Mouse (Mus musculus) kidney, embryonic 16.5 days (tissue): ENCODE measurements around the gene Cdc45. TPM values are rescaled to one million over a fixed set of nuclear protein-coding genes. Genes with fewer than 3 reads are reported as not detected.

Experiments
- ATAC-seq: fragments of 200-750 bp; cut with Nextera tagmentation; 2 replicates; pipeline ENCODE4 v1.8.0; 2017; ENCODE audit warnings: moderate TSS enrichment; ENCODE audit not compliant: low FRiP score, low TSS enrichment
- H3K27ac ChIP-seq: fragments of 300-500 bp; sonication (generic); 2 replicates; pipeline ENCODE4 v1.5.1; 2014; ENCODE audit warnings: low read length
- H3K27me3 ChIP-seq: fragments of 300-500 bp; sonication (generic); 2 replicates; pipeline ENCODE4 v1.6.1; 2014; ENCODE audit warnings: low read length, control low read depth, mixed read lengths; ENCODE audit not compliant: insufficient read depth
- H3K36me3 ChIP-seq: fragments of 300-500 bp; sonication (generic); 2 replicates; pipeline ENCODE4 v1.6.1; 2014; ENCODE audit warnings: low read length, control low read depth, mixed read lengths; ENCODE audit not compliant: insufficient read depth
- H3K4me1 ChIP-seq: fragments of 300-500 bp; sonication (generic); 2 replicates; pipeline ENCODE4 v1.6.1; 2014; ENCODE audit warnings: low read length, control low read depth, mixed read lengths; ENCODE audit not compliant: insufficient read depth
- H3K4me2 ChIP-seq: fragments of 300-500 bp; sonication (generic); replicated peaks from 2 replicates; pipeline ENCODE4 v1.6.1; 2014; ENCODE audit warnings: low read depth, low read length
- H3K4me3 ChIP-seq: fragments of 300-500 bp; sonication (generic); 2 replicates; pipeline ENCODE4 v1.5.1; 2014; ENCODE audit warnings: mild to moderate bottlenecking, low read length
- H3K9ac ChIP-seq: fragments of 300-500 bp; sonication (generic); replicated peaks from 2 replicates; pipeline ENCODE4 v1.6.1; 2014; ENCODE audit warnings: low read length
- H3K9me3 ChIP-seq: fragments of 300-500 bp; sonication (generic); 2 replicates; pipeline ENCODE4 v1.6.1; 2016; ENCODE audit warnings: low read length, control low read depth
- WGBS: fragments of 180-500 bp; shearing (Covaris S2); extraction: QIAGEN DNeasy Blood & Tissue Kit; methylation state at CpG from one replicate; pipeline ENCODE4 v1.1.7; 2014; 5-methylcytosine and 5-hydroxymethylcytosine counted together
- polyA plus RNA-seq: library from polyadenylated mRNA; unstranded; fragments of >200 nt; fragmentation: Nextera tagmentation; extraction: Ambion mirVana; gene quantifications from 2 replicates; pipeline ENCODE4 v1.2.1, GENCODE M21; 2015

The Cdc45 gene
- polyA plus RNA-seq, 1 experiment from 2014 or later, result 53.1 TPM

DNA sequence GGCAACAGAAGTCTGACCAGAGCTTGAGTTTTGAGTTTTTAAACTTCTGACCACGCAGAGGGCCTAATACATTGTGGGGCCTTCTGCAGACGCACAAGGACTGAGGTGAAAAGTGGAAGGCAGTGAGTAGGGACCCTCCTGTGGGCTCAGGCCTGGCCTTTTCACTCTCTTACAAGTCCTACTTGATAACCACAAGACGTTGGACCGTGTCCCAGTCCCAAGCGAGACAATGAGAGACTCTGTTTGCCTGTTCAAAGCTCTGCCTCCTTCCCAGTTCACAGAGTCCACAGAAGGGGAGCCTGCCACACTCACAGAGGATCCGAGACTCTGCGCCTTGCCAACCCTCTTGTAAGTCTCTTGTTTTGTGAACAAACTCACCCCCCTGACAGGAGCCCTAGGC, 15.1 kb downstream of the Cdc45 start:
- no peaks in the 10 kb centered on the region for H3K4me1 ChIP-seq
- H3K36me3 ChIP-seq, result peaks cover 69% of the 10 kb centered on the region
- no peak for ATAC-seq
- H3K27me3 ChIP-seq, result no peaks in the 10 kb centered on the region
- H3K9me3 ChIP-seq, result no peaks in the 10 kb centered on the region
- no peak overlapping the region for H3K4me3 ChIP-seq
- H3K9ac ChIP-seq, result no peak overlapping the region
- no peak overlapping the region for H3K4me2 ChIP-seq
- 91% methylated on average over 7 of the region's 7 CpGs for WGBS
- no peak overlapping the region for H3K27ac ChIP-seq

DNA sequence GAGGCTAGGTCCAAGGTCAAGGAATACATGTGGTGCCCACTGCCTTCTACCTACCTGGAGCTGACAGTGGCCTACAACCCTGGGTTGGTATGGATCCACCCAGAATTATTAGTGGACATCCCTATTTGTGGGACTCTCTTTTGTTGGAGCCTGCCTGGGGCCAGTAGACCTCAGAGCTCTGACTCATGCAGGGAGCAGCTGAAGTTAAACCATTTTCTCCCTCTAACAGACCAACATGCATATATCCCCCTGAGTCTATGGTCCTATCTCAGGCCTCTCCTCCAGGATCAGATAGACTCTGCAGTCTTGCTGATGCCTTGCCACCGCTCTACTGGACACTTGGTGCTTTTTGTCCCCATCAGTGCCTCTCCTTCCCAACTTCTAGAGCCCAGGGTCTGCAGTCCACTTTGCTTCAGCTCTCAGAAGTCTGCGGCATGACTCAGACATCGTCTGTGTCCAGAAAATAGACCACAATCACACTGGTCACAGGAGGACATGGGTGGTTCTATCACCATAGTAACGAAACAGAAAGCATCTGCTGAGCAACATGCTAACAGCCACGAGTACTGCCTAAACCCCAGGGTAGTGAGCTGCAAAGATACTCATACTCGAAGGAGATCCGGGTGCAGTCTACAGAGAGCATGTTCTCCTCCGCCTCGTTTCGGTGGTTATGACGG, 16.4 kb downstream of the Cdc45 start:
- no peak for ATAC-seq
- Histone ChIP-seq H3K27ac (no peak overlapping the region), H3K4me3 (no peak overlapping the region), H3K27me3 (no peaks in the 10 kb centered on the region), H3K36me3 (peaks cover 67% of the 10 kb centered on the region), H3K9me3 (no peaks in the 10 kb centered on the region), H3K4me1 (no peaks in the 10 kb centered on the region), H3K9ac (no peak overlapping the region), H3K4me2 (no peak overlapping the region)
- WGBS, result 92% methylated on average over 11 of the region's 11 CpGs

DNA sequence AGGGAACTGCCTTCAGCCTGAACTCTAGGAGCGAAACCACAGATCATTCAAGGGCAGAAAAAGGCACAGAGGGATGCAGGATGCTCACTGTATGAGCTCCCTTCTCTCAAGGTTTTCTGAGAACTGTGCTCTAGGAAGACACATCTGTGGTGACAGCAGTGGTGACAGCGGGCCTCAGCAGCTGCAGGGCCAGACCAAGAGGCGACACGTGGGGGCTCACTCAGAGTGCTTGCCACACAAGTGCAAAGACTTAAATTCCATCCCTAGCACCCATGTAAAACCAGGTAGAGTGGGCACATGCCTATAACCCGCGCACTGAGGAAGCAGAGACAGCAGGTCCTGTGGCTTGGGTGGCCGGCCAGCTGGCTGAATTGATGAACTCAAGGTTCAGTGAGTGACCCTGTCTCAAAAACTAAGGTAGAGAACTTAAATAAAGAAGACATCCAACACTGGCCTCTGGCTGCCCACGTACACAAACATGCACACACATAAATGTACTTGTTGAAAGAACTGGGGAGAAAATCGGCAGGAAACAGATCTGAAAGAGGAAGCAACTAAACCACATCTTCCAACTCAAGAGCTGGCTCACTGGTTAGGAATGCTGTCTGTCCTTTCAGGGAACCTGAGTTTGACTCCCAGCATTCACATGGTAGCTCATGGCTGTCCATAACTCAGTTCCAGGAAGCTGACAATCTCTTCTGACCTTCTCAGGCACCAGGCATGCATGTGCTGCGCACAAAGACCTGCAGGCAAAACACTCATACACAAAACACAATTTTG, 23.0 kb downstream of the Cdc45 start:
- H3K36me3 ChIP-seq, result peaks cover 57% of the 10 kb centered on the region

DNA sequence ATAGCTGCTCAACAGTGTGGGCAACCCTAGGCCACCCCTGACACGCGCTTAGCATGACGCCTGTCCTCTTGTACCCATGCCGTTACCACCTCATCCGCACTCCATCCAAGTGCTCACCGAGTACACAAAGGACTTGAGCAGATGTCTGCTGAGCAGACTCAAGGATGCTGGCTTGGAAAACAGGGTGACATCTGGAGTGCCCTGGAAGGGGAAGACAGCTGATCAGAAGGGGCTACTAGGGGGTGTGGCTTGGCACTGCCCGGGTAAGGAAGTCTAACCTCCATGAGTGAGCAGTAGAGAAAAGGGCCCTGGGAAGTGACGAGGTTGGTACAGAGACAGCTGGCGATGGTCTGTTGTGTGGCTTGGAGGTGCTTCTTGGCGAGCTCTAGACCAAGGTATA, 25.1 kb downstream of the Cdc45 start:
- Histone ChIP-seq H3K9me3 (no peaks in the 10 kb centered on the region), H3K4me3 (no peak overlapping the region), H3K27ac (no peak overlapping the region), H3K27me3 (no peaks in the 10 kb centered on the region), H3K4me2 (no peak overlapping the region), H3K9ac (no peak overlapping the region), H3K36me3 (peaks cover 64% of the 10 kb centered on the region), H3K4me1 (peaks cover 5% of the 10 kb centered on the region; the same call in 1 of the 2 replicates)
- WGBS, result 94% methylated on average over 10 of the region's 10 CpGs
- no peak for ATAC-seq

More for the DNA sequence above, 23.0 kb downstream of the Cdc45 start:
- ATAC-seq, result no peak
- Histone ChIP-seq H3K9me3 (no peaks in the 10 kb centered on the region), H3K27ac (0 out of 2 replicates have a peak overlapping the region, but pooled peaks have one; percentile 10), H3K27me3 (no peaks in the 10 kb centered on the region), H3K4me3 (no peak overlapping the region), H3K4me2 (no peak overlapping the region), H3K9ac (no peak overlapping the region), H3K4me1 (no peaks in the 10 kb centered on the region)
- WGBS, result 78% methylated on average over 10 of the region's 10 CpGs

DNA sequence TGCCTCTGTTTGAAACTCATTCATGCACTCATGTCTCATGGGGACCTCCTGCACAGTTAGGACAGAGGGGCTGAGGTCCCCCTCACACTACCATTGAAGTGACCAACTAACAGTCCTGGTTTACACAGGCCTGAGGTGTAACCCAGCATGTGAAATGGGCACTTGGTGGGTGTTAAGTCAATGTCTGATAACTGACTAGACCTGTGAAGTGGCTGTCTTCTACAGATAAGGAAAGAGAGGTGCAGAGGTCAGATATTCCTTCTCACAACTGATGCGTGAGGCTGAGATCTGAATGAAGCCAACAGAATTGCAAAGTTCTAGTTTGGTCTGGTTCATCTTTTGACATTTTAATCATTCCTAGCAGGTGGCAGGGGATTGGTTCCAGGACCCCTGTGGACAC, 26.3 kb downstream of the Cdc45 start:
- 93% methylated on average over 1 of the region's 1 CpGs for WGBS
- no peaks in the 10 kb centered on the region for H3K9me3 ChIP-seq
- no peak for ATAC-seq
- H3K4me2 ChIP-seq, result no peak overlapping the region
- H3K4me3 ChIP-seq, result no peak overlapping the region
- no peak overlapping the region for H3K9ac ChIP-seq
- peaks cover 7% of the 10 kb centered on the region; the same call in 1 of the 2 replicates for H3K4me1 ChIP-seq
- peaks cover 57% of the 10 kb centered on the region for H3K36me3 ChIP-seq
- H3K27ac ChIP-seq, result no peak overlapping the region
- H3K27me3 ChIP-seq, result no peaks in the 10 kb centered on the region

DNA sequence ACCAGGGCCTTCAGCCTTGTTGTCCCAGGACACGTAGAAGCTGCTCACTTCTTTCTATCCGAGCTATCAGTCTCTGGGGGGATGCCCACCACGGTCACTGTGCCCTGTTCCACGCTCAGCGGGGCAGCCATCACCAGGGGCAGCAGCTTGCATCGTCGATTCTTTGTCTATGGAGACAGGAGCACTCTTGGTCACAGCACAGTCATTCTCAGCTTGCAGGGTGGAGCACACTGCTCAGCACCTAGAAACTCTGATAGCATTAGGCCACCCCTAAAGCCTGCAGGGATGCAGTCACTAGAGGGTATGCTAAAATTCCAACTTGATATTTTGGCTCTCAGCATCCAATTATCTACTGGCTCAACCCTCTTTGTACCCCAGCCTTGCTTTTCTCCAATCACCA, 26.8 kb downstream of the Cdc45 start:
- WGBS, result 91% methylated on average over 7 of the region's 7 CpGs
- no peak for ATAC-seq
- no peaks in the 10 kb centered on the region for H3K9me3 ChIP-seq

DNA sequence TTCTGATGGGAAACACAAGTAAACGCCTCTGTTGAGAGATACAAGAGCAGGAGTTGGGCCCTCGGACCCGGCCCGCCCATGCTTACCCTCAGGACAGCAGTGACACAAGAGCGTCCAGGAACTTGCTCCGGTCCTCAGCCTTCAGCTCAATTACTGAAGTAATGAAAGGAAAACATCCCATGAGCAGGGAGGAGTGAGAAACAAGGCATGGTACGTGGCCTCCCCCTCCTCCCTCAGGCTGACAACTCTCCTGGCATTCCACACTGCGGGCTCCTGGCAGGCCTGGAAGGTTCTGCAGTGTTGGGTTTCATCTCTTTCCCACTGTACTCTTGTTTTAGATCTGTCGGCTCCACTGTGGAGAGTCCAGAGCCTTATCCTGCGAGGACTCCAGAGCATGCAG, 30.0 kb downstream of the Cdc45 start:
- Histone ChIP-seq H3K9ac (no peak overlapping the region), H3K36me3 (peaks cover 35% of the 10 kb centered on the region), H3K4me3 (no peak overlapping the region), H3K4me1 (peaks cover 16% of the 10 kb centered on the region), H3K27ac (peak overlapping the region; percentile 64), H3K9me3 (no peaks in the 10 kb centered on the region), H3K27me3 (peaks cover 24% of the 10 kb centered on the region), H3K4me2 (no peak overlapping the region)
- peak; percentile 75 for ATAC-seq
- WGBS, result 45% methylated on average over 10 of the region's 10 CpGs

More for the DNA sequence above, 26.8 kb downstream of the Cdc45 start:
- H3K27ac ChIP-seq, result no peak overlapping the region
- peaks cover 55% of the 10 kb centered on the region for H3K36me3 ChIP-seq
- H3K4me3 ChIP-seq, result no peak overlapping the region
- no peaks in the 10 kb centered on the region for H3K27me3 ChIP-seq
- no peak overlapping the region for H3K9ac ChIP-seq
- peaks cover 7% of the 10 kb centered on the region; the same call in 1 of the 2 replicates for H3K4me1 ChIP-seq
- no peak overlapping the region for H3K4me2 ChIP-seq

DNA sequence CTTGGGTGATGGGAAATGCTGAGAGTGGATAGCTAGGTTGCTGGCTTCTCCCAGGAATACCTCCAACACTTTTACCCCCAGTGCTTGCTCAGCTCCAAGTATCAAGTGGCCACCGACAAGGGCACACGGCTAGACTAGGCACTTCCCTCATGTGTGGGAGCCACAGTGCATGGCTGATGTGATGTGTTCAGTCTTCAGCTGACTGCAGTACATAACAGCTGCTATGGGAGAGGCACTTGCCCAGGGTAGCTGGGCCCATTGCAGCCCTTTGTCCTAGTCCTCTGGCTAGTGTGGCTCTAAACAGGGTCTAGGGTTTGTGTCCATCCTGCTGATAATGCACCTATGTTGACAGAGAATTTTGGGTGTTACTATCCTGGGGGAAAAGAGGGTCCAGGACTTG, 33.3 kb downstream of the Cdc45 start:
- Histone ChIP-seq H3K4me1 (peaks cover 16% of the 10 kb centered on the region), H3K9me3 (no peaks in the 10 kb centered on the region), H3K27ac (peak overlapping the region; percentile 58), H3K4me2 (peak overlapping the region; percentile 72), H3K36me3 (peaks cover 16% of the 10 kb centered on the region), H3K27me3 (peaks cover 35% of the 10 kb centered on the region), H3K9ac (peak overlapping the region; percentile 73), H3K4me3 (peak overlapping the region; percentile 58)
- WGBS, result 27% methylated on average over 2 of the region's 2 CpGs
- no peak for ATAC-seq

DNA sequence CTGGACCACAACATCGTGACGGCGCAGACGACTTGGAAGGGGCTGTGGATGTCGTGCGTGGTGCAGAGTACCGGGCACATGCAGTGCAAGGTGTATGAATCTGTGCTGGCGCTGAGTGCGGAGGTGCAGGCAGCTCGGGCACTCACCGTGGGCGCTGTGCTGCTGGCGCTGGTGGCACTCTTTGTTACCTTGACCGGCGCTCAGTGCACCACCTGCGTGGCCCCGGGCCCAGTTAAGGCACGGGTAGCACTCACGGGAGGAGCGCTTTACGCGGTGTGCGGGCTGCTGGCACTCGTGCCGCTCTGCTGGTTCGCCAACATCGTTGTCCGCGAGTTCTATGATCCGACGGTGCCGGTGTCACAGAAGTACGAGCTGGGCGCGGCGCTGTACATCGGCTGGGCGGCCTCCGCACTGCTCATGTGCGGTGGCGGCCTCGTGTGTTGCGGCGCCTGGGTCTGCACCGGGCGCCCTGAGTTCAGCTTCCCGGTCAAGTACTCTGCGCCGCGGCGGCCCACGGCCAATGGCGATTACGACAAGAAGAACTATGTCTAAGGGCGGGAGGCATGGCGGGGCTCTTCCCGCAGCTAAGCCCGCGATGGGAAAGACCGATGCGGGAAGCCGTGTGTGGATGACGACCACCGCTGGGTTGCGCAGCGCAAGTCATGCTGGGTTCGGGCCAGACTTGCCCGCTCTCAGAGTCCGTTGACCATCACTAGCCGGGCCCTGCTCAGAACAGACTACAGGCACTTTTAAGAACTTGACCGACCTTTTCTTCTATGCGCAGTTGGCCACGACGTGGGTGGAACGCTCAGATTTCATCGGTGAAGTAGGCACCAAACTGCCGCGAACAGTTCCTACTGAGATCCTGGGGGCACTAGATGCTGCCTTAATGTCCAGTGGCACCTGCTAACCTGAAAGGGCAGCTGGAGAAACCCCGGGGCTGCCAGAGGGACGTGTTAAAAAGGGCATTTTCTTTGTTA, 34.4 kb downstream of the Cdc45 start:
- WGBS, result 2% methylated on average over 80 of the region's 80 CpGs
- peaks cover 10% of the 10 kb centered on the region; the same call in 1 of the 2 replicates for H3K36me3 ChIP-seq
- H3K9ac ChIP-seq, result peak overlapping the region; percentile 73
- H3K4me3 ChIP-seq, result peak overlapping the region; percentile 58
- ATAC-seq, result peak; percentile 7; the same call in 1 of the 2 replicates
- H3K4me2 ChIP-seq, result peak overlapping the region; percentile 72
- peaks cover 35% of the 10 kb centered on the region for H3K27me3 ChIP-seq
- H3K4me1 ChIP-seq, result peaks cover 16% of the 10 kb centered on the region
- peak overlapping the region; percentile 58 for H3K27ac ChIP-seq
- no peaks in the 10 kb centered on the region for H3K9me3 ChIP-seq
